Mouse (Mus musculus) mammary gland, adult 2 months (tissue): ENCODE results near the gene Gm21776. TPM values are rescaled to one million over a fixed set of nuclear protein-coding genes. Genes with fewer than 3 reads are reported as not detected.

Experiments
- polyA plus RNA-seq: library from polyadenylated mRNA; depleted of rRNA; stranded (reverse); fragments of >200 nt; gene quantifications from 2 replicates; pipeline ENCODE4 v1.2.3, GENCODE M21; 2012; ENCODE audit warnings: low replicate concordance; rRNA removed

Gm21776 gene
- not detected in 2 replicates for polyA plus RNA-seq

DNA sequence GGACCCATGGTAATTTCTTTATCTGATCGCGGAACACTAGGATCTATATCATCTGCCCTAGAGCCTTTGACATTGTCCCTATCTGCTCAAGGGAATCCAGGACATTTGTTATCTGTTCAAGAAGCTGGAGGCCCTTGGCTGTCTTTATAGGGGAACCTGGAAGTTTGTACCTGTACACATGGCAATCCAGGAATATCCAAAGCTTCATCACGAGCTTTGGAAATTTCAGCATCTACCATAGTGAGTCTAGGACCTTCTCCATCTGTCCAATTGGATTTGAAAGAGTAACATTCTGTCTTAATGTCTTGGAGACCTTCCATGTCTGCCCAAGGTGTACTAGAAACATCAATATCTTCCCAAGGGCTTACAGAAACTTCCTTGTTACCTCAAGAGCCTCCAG is at the start of gene Gm21776:
Gene Gm21776 (plus strand): TSS at position 301 of the 400 bp plus-strand sequence.

